ENCODE assay signal across 8 mouse cellular contexts in genomic region chr14:27336208-27337114, GRCm38 (mm10).
DNase-seq lines count a peak whose midpoint lies in the region; ATAC-seq and TF ChIP-seq lines count a peak whose summit lies in the region.

No protein-coding gene starts in this region.

- H3ac ChIP-seq in myocyte (ENCODE audit: control insufficient read depth, insufficient read length): no peak overlapping the region

- ATAC-seq in CD4-positive, CD25-positive, alpha-beta regulatory T cell, adult 4 months: peak; percentile 30
- ATAC-seq in heart, embryonic 14.5 days (ENCODE audit: insufficient number of reproducible peaks, insufficient read depth, low FRiP score, low read depth): no peak
- ATAC-seq in limb, embryonic 11.5 days (ENCODE audit: insufficient number of reproducible peaks, low FRiP score, low TSS enrichment, low read depth): peak; percentile 48; the same call in 1 of the 2 replicates

- H3K4me2 ChIP-seq in heart, embryonic 14.5 days (ENCODE audit: low read length): peak overlapping the region; percentile 98
- H3K4me2 ChIP-seq in limb, embryonic 11.5 days (ENCODE audit: low read depth, severe bottlenecking): peak overlapping the region; percentile 93
- H3K4me2 ChIP-seq in myocyte (ENCODE audit: low read depth): peak overlapping the region; percentile 36

- 4% methylated on average over 34 of the region's 34 CpGs for WGBS in heart, embryonic 14.5 days
- 2% methylated on average over 34 of the region's 34 CpGs for WGBS in limb, embryonic 11.5 days

- no peaks in the 10 kb centered on the region for H3K79me2 ChIP-seq in myocyte (ENCODE audit: control insufficient read depth, insufficient read depth)

- H3K27me3 ChIP-seq in heart, embryonic 14.5 days (ENCODE audit: control insufficient read depth, insufficient read depth, low read length): no peaks in the 10 kb centered on the region
- no peaks in the 10 kb centered on the region; the same call in 1 of the 2 replicates for H3K27me3 ChIP-seq in limb, embryonic 11.5 days (ENCODE audit: control insufficient read depth, insufficient read depth, low read length)
- peaks cover 5% of the 10 kb centered on the region for H3K27me3 ChIP-seq in myocyte (ENCODE audit: control insufficient read depth, insufficient read depth, insufficient read length)

- H3K9ac ChIP-seq in heart, embryonic 14.5 days (ENCODE audit: low read length): peak overlapping the region; percentile 76
- peak overlapping the region; percentile 53 for H3K9ac ChIP-seq in limb, embryonic 11.5 days (ENCODE audit: low read length)

- peaks cover 8 to 9% of the 10 kb centered on the region in 2 experiments for H3K4me1 ChIP-seq in heart, embryonic 14.5 days (ENCODE audit: control insufficient read depth in 2 of 2, insufficient read depth in 2 of 2, low read length in 2 of 2)
- H3K4me1 ChIP-seq in limb, embryonic 11.5 days (ENCODE audit: control insufficient read depth, insufficient read depth, low read length): peaks cover 8% of the 10 kb centered on the region

- no peak for TF ChIP-seq POLR2A in myocyte (IDR thresholded peaks at IDR 0.05; ENCODE audit: insufficient read length, low read depth)

- no peak overlapping the region for H3K27ac ChIP-seq in heart, embryonic 14.5 days (replicated peaks in 1 of 2; ENCODE audit: control insufficient read depth in 1 of 2, insufficient read depth in 1 of 2, low read depth in 2 of 2, low read length in 2 of 2)
- H3K27ac ChIP-seq in limb, embryonic 11.5 days (replicated peaks; ENCODE audit: low read depth, low read length): no peak overlapping the region

- no peaks in the 10 kb centered on the region for H3K36me3 ChIP-seq in heart, embryonic 14.5 days (ENCODE audit: control insufficient read depth, insufficient read depth, low read length)
- no peaks in the 10 kb centered on the region for H3K36me3 ChIP-seq in limb, embryonic 11.5 days (ENCODE audit: control insufficient read depth, insufficient read depth, low read length)
- no peaks in the 10 kb centered on the region for H3K36me3 ChIP-seq in myocyte (ENCODE audit: control insufficient read depth, insufficient read depth)

- H3K9me3 ChIP-seq in heart, embryonic 14.5 days (ENCODE audit: control insufficient read depth, low read length): no peaks in the 10 kb centered on the region
- no peaks in the 10 kb centered on the region for H3K9me3 ChIP-seq in limb, embryonic 11.5 days (ENCODE audit: control insufficient read depth, low read length)

- H3K4me3 ChIP-seq in heart, embryonic 14.5 days (ENCODE audit: control insufficient read depth in 1 of 2, insufficient read depth in 1 of 2, low read depth in 1 of 2, low read length in 2 of 2): peak overlapping the region; percentile 62 to 65
- peak overlapping the region; percentile 43 for H3K4me3 ChIP-seq in limb, embryonic 11.5 days (ENCODE audit: low read depth, low read length)
- H3K4me3 ChIP-seq in myocyte: peak overlapping the region; percentile 4

- DNase-seq in heart, adult 11 months: peak; percentile 94
- no peak for DNase-seq in heart, postnatal 4 days
- peak; percentile 68 for DNase-seq in brain, adult 2 months (ENCODE audit: low read depth, low spot score)
- peak; percentile 52 for DNase-seq in limb, embryonic 11.5 days (ENCODE audit: low spot score)
- peak; percentile 62 for DNase-seq in thymus, postnatal 14 days

TF ChIP-seq in myocyte, 11 proteins besides CTCF, POLR2A, EP300 and RAD21:
- TF ChIP-seq TCF12 (IDR thresholded peaks at IDR 0.05; ENCODE audit: insufficient read depth, poor library complexity, severe bottlenecking) (no peak), CEBPB (IDR thresholded peaks at IDR 0.05; ENCODE audit: insufficient read depth, poor library complexity, severe bottlenecking) (no peak), MYOD1 (IDR thresholded peaks at IDR 0.05; ENCODE audit: control insufficient read depth in 1 of 3, insufficient read length in 2 of 3, low read depth in 2 of 3) (no peak), MYOG (IDR thresholded peaks at IDR 0.05; ENCODE audit: control insufficient read depth in 1 of 3, insufficient read depth in 1 of 3, insufficient read length in 2 of 3, low read depth in 2 of 3) (no peak), MAX (IDR thresholded peaks at IDR 0.05; ENCODE audit: low read depth) (no peak), TCF3 (IDR thresholded peaks at IDR 0.05; ENCODE audit: insufficient read length, low read depth) (no peak), SRF (IDR thresholded peaks at IDR 0.05; ENCODE audit: control insufficient read depth, insufficient read length, low read depth) (no peak), USF1 (IDR thresholded peaks at IDR 0.05; ENCODE audit: low read depth) (no peak), E2F4 (IDR thresholded peaks at IDR 0.05; ENCODE audit: insufficient read depth) (no peak), REST (IDR thresholded peaks at IDR 0.05; ENCODE audit: insufficient read depth, insufficient read length) (no peak), POLR2AphosphoS2 (IDR thresholded peaks at IDR 0.05; ENCODE audit: insufficient read length, low read depth) (no peak)

Comparison
In these comparisons a context has a peak if more than half of its experiments do, and no peak if none do; other contexts are left out.
1. H3K4me2 ChIP-seq: peak in every context shown above with its lines; median percentile 98 in heart, embryonic 14.5 days; 93 in limb, embryonic 11.5 days; 36 in myocyte.
2. H3K4me3 ChIP-seq: peak in every context shown above with its lines; median percentile 64 in heart, embryonic 14.5 days; 43 in limb, embryonic 11.5 days; 4 in myocyte.